Mouse (Mus musculus): Measurements from ENCODE around the gene Ccdc173. TPM values are rescaled to one million over a fixed set of nuclear protein-coding genes. Genes with fewer than 3 reads are reported as not detected.

Gene Ccdc173
- total RNA-seq, 2 experiments from 2014 or later: 2.7 to 3.1 TPM

GRCm38 (mm10) chr2:69773331-69773730 lies 16.0 kb downstream of the Ccdc173 start:
- TF ChIP-seq CTCF (conservative IDR thresholded peaks at IDR 0.05): no peak
- H3K4me3 ChIP-seq: no peak overlapping the region
- DNase-seq (ENCODE audit: low spot score in 2 of 2): peak; percentile 25 to 55
- H3K27ac ChIP-seq: no peak overlapping the region; the same call in 1 of the 2 replicates

GRCm38 (mm10) chr2:69764716-69765115 lies 24.7 kb downstream of the Ccdc173 start:
- no peak for DNase-seq (ENCODE audit: low spot score in 2 of 2)
- TF ChIP-seq CTCF (conservative IDR thresholded peaks at IDR 0.05): no peak
- H3K4me3 ChIP-seq: no peak overlapping the region
- H3K27ac ChIP-seq: no peak overlapping the region

- Histone ChIP-seq H3K4me3 (no peak overlapping the region), H3K27ac (no peak overlapping the region)
- no peak for DNase-seq (ENCODE audit: low spot score in 2 of 2)
- TF ChIP-seq CTCF (conservative IDR thresholded peaks at IDR 0.05): no peak
These were observed 26.0 kb downstream of the Ccdc173 start for GRCm38 (mm10) chr2:69763340-69763739.

- TF ChIP-seq CTCF (conservative IDR thresholded peaks at IDR 0.05): no peak
- no peak for DNase-seq (ENCODE audit: low spot score in 2 of 2)
- no peak overlapping the region for H3K27ac ChIP-seq
- no peak overlapping the region for H3K4me3 ChIP-seq
These were observed 28.4 kb downstream of the Ccdc173 start for GRCm38 (mm10) chr2:69760980-69761379.

DNA sequence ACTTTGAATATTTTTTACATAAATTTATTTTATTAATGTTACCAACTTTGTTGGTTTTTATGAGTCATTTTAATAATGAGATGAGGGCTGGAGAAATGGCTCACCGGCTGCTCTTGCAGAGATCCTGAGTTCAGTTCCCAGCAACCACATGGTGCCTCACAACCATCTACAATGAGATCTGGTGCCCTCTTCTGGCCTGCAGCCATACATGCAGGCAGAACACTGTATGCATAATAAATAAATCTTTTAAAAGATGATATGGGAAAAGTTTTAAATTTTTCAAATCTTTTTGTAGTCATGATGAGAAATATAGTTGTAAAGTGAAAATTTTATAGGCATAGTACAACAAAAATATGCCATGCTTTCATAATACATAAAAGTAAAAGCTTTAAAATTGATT lies 44.3 kb downstream of the Ccdc173 start:
- no peak overlapping the region for H3K4me3 ChIP-seq
- DNase-seq (ENCODE audit: low spot score in 2 of 2): no peak
- TF ChIP-seq CTCF (conservative IDR thresholded peaks at IDR 0.05): peak; percentile 67
- no peak overlapping the region for H3K27ac ChIP-seq

GRCm38 (mm10) chr2:69723519-69723825 lies 65.9 kb downstream of the Ccdc173 start:
- Histone ChIP-seq H3K4me3 (peak overlapping the region; percentile 74), H3K27ac (peak overlapping the region; percentile 92)
- no peak for DNase-seq (ENCODE audit: low spot score in 2 of 2)
- TF ChIP-seq CTCF (conservative IDR thresholded peaks at IDR 0.05): no peak

DNA sequence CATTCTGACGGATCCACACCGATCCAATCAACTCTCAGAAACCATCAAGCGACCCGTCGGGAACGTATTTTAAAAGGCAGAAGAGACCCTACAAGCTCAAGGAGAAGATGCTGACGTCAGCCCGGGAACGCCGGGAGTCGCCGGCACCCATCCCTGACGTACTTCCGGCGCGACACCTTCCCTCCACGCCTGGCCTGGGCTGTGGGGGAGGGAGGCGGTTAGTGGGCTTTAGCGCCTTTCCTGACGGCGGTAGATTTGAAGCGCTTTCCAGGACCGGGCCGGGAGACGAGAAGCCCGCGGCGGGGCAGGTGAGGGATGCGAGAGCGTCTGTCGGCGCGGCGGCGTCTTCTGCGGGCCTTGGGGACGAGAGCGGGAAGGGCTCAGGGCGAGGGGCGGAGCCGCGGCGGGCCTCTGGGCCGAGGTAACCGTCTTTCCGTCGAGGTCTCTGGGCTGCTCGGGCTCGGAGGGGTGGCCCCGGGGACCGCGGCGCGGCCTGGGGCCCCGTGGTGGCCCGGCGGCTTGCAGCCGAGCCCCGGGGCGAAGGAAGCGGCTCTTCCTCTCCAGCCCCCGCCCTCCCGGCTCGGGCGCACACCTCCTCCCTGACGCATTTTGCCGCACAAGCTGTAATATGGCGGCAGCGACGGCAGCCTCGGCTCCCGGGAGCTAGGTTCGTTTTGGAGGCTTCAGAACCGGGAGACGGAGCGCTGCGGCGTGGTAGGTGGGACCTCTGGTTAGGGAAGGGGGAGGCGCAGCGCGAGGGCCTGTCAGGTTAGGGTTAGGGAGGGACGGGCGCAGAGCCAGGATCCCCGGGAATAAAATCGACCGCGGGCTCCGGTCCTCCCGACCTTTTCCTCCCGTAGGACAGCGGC lies 66.5 kb downstream of the Ccdc173 start:
- peak overlapping the region; percentile 74 for H3K4me3 ChIP-seq
- TF ChIP-seq CTCF (conservative IDR thresholded peaks at IDR 0.05): no peak
- peak; percentile 94 for DNase-seq (ENCODE audit: low spot score in 2 of 2)
- H3K27ac ChIP-seq: peak overlapping the region; percentile 92

GRCm38 (mm10) chr2:69722273-69722649 lies 67.1 kb downstream of the Ccdc173 start, which contains the start of gene Ppig:
Ppig (plus strand) TSS chr2:69722545.
- DNase-seq (ENCODE audit: low spot score in 2 of 2): no peak
- Histone ChIP-seq H3K4me3 (peak within 1 kb of the TSS; percentile 74), H3K27ac (peak within 1 kb of the TSS; percentile 92)
- TF ChIP-seq CTCF (conservative IDR thresholded peaks at IDR 0.05): no peak

- no peak for TF ChIP-seq CTCF (conservative IDR thresholded peaks at IDR 0.05)
- no peak for DNase-seq (ENCODE audit: low spot score in 2 of 2)
- Histone ChIP-seq H3K27ac (no peak overlapping the region), H3K4me3 (no peak overlapping the region)
These were observed 70.3 kb downstream of the Ccdc173 start for GRCm38 (mm10) chr2:69719121-69719520.

GRCm38 (mm10) chr2:69716483-69716882 lies 72.9 kb downstream of the Ccdc173 start:
- no peak overlapping the region for H3K27ac ChIP-seq

GRCm38 (mm10) chr2:69714126-69714525 lies 75.2 kb downstream of the Ccdc173 start:
- no peak for DNase-seq (ENCODE audit: low spot score in 2 of 2)
- Histone ChIP-seq H3K27ac (no peak overlapping the region), H3K4me3 (no peak overlapping the region)
- TF ChIP-seq CTCF (conservative IDR thresholded peaks at IDR 0.05): no peak

More at GRCm38 (mm10) chr2:69716483-69716882, 72.9 kb downstream of the Ccdc173 start:
- H3K4me3 ChIP-seq: no peak overlapping the region
- no peak for TF ChIP-seq CTCF (conservative IDR thresholded peaks at IDR 0.05)
- DNase-seq (ENCODE audit: low spot score in 2 of 2): no peak

DNA sequence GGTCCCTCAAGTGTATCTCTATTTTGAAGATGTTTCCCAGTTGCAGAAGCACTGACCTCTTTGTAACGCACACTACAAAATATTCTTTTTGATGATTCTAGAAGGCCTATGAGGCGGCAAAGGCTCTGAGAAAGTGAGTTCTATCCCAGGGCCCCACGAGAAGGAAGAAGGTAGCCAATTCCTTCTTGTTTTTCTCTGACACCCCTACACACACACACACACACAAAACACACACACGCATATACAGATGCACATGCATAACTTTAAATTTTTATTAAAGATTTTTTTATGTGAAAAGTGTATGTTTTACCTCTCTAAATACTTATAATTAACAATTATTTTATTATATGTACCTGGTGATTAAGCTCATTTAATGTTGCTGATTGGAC lies 75.8 kb downstream of the Ccdc173 start:
- no peak for TF ChIP-seq CTCF (conservative IDR thresholded peaks at IDR 0.05)

DNA sequence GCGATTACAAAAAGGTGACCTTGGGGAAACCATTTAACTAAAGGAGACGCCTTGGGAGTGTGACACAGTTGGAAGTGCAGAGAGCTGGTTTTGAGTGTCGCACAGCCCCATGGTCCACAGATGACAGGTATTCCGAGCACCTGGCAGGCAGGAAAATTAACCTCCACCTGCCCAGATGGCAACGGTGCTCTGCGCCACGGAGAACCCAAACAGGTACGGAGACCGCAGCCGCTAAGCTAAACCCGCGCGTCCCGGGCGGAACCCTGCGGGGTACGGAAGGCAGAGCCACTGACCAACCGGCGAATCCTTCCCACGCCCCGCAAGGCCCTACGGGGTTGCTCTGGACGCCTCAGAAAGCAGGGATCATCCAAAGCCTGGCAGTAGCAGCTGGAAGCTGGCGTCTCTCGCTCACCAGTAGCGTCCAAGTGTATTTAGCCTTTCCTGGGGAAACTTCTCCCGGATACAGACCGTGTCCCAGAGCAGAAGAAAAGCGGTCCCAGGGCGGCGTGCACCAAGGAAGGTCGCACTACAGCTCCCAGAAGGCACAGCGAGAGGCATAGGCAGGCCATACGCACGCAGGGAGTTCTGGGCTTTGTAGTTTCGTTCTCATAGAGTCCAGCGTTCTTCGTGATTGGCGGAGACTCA lies 76.3 kb downstream of the Ccdc173 start, which contains the start of gene Fastkd1:
Gene Fastkd1, minus strand, starts transcription at position 536 of the 645 bp plus-strand sequence.
- no peak for TF ChIP-seq CTCF (conservative IDR thresholded peaks at IDR 0.05)
- Histone ChIP-seq H3K4me3 (peak within 1 kb of the TSS; percentile 68), H3K27ac (peak within 1 kb of the TSS; percentile 85)
- peak; percentile 83 to 92 for DNase-seq (ENCODE audit: low spot score in 2 of 2)

More for the DNA sequence above, 75.8 kb downstream of the Ccdc173 start:
- H3K4me3 ChIP-seq: peak overlapping the region; percentile 68
- peak overlapping the region; percentile 85; the same call in 1 of the 2 replicates for H3K27ac ChIP-seq
- DNase-seq (ENCODE audit: low spot score in 2 of 2): no peak

Measured in layer of hippocampus, adult 2 months (tissue).